Mouse (Mus musculus) lung, embryonic 14.5 days (tissue): ENCODE data around the gene Acvr1b. TPM values are rescaled to one million over a fixed set of nuclear protein-coding genes. Genes with fewer than 3 reads are reported as not detected.

ENCODE experiments used
- ATAC-seq: fragments of 200-750 bp; cut with Nextera tagmentation; 2 replicates; pipeline ENCODE4 v1.8.0; 2017; ENCODE audit warnings: mild to moderate bottlenecking, moderate TSS enrichment, moderate library complexity; ENCODE audit not compliant: insufficient read depth
- DNase-seq: peaks from one replicate; pipeline ENCODE4 v3.0.0-alpha.2; 2015
- H3K27ac ChIP-seq: fragments of 300-500 bp; sonication (generic); 2 replicates; pipeline ENCODE4 v1.5.1; 2014; ENCODE audit warnings: low read depth, mild to moderate bottlenecking, moderate library complexity
- H3K27me3 ChIP-seq: fragments of 300-500 bp; sonication (generic); 2 replicates; pipeline ENCODE4 v1.6.1; 2014; ENCODE audit warnings: low read length, control low read depth; ENCODE audit not compliant: insufficient read depth
- H3K36me3 ChIP-seq: fragments of 300-500 bp; sonication (generic); 2 replicates; pipeline ENCODE4 v1.6.1; 2014; ENCODE audit warnings: control low read depth; ENCODE audit not compliant: insufficient read depth
- H3K4me1 ChIP-seq: fragments of 300-500 bp; sonication (generic); 2 replicates; pipeline ENCODE4 v1.6.1; 2014; ENCODE audit warnings: antibody characterized with exemption, control low read depth; ENCODE audit not compliant: insufficient read depth
- H3K4me2 ChIP-seq: fragments of 300-500 bp; sonication (generic); 2 replicates; pipeline ENCODE4 v1.6.1; 2014; ENCODE audit warnings: mild to moderate bottlenecking
- H3K4me3 ChIP-seq: fragments of 300-500 bp; sonication (generic); 2 replicates; pipeline ENCODE4 v1.5.1; 2014; ENCODE audit warnings: low read depth, low read length
- H3K9ac ChIP-seq: fragments of 300-500 bp; sonication (generic); 2 replicates; pipeline ENCODE4 v1.6.1; 2014
- H3K9me3 ChIP-seq: fragments of 300-500 bp; sonication (generic); 2 replicates; pipeline ENCODE4 v1.6.1; 2016; ENCODE audit warnings: low read depth, low read length, control low read depth
- CTCF ChIP-seq: IDR thresholded peaks from 2 replicates; pipeline ENCODE4 v1.5.1; 2016; ENCODE audit warnings: antibody characterized with exemption, low read depth
- WGBS: fragments of 180-500 bp; shearing (Covaris S2); extraction: QIAGEN DNeasy Blood & Tissue Kit; methylation state at CpG from one replicate; pipeline ENCODE4 v1.1.7; 2014; 5-methylcytosine and 5-hydroxymethylcytosine counted together
- polyA plus RNA-seq: library from polyadenylated mRNA; unstranded; fragments of >200 nt; fragmentation: Nextera tagmentation; extraction: Ambion mirVana; gene quantifications from 2 replicates; pipeline ENCODE4 v1.2.1, GENCODE M21; 2014

Gene Acvr1b
- polyA plus RNA-seq, 1 experiment from 2014 or later, result 6.3 TPM

DNA sequence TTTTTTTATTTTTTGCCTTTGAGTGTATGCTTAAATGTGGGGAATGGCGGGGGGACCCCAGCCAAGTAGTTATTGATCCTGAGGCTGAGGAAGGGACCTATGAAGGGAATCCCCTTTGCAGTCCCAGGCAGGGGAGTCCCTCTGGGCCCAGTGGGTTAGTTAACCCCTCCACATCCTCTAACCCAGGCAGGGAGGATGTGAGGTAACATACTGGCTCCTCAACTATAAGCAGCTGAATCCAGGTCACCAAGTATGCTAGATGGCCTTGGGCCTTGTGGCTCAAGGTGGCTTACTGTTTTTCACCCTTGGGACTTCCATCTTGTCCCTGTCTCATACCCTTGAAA lies 73.3 kb downstream of the Acvr1b start:
- Histone ChIP-seq H3K4me1 (peaks cover 12% of the 10 kb centered on the region), H3K4me2 (peak overlapping the region; percentile 64), H3K4me3 (peak overlapping the region; percentile 32; the same call in 1 of the 2 replicates), H3K27ac (peak overlapping the region; percentile 89; the same call in 1 of the 2 replicates), H3K9me3 (no peaks in the 10 kb centered on the region), H3K27me3 (no peaks in the 10 kb centered on the region), H3K36me3 (no peaks in the 10 kb centered on the region), H3K9ac (0 out of 2 replicates have a peak overlapping the region, but pooled peaks have one; percentile 54)
- WGBS, result 80% methylated on average over 1 of the region's 1 CpGs
- no peak for DNase-seq
- ATAC-seq, result no peak
- TF ChIP-seq CTCF, result no peak

GRCm38 (mm10) chr15:101248029-101248710 lies 74.3 kb downstream of the Acvr1b start:
- no peak overlapping the region for H3K9ac ChIP-seq
- no peak overlapping the region for H3K4me3 ChIP-seq
- H3K9me3 ChIP-seq, result no peaks in the 10 kb centered on the region
- peaks cover 12% of the 10 kb centered on the region for H3K4me1 ChIP-seq
- H3K4me2 ChIP-seq, result no peak overlapping the region
- DNase-seq (peak; percentile 73), ATAC-seq (0 out of 2 replicates have a peak, but pooled peaks have one; percentile 6)
- WGBS, result 36% methylated on average over 5 of the region's 5 CpGs
- peak overlapping the region; percentile 84 for H3K27ac ChIP-seq
- TF ChIP-seq CTCF, result no peak
- H3K27me3 ChIP-seq, result no peaks in the 10 kb centered on the region
- H3K36me3 ChIP-seq, result no peaks in the 10 kb centered on the region

GRCm38 (mm10) chr15:101250220-101250800 lies 76.4 kb downstream of the Acvr1b start:
- no peak for DNase-seq
- no peak for ATAC-seq
- Histone ChIP-seq H3K27me3 (no peaks in the 10 kb centered on the region), H3K36me3 (no peaks in the 10 kb centered on the region), H3K27ac (no peak overlapping the region), H3K4me3 (no peak overlapping the region), H3K4me2 (no peak overlapping the region), H3K9me3 (no peaks in the 10 kb centered on the region), H3K9ac (no peak overlapping the region), H3K4me1 (peaks cover 12% of the 10 kb centered on the region)
- no peak for TF ChIP-seq CTCF
- WGBS, result 75% methylated on average over 9 of the region's 9 CpGs

GRCm38 (mm10) chr15:101251930-101252329 lies 78.1 kb downstream of the Acvr1b start:
- Histone ChIP-seq H3K4me1 (peaks cover 12% of the 10 kb centered on the region; the same call in 1 of the 2 replicates), H3K36me3 (no peaks in the 10 kb centered on the region), H3K9me3 (no peaks in the 10 kb centered on the region), H3K27me3 (no peaks in the 10 kb centered on the region), H3K4me2 (no peak overlapping the region), H3K4me3 (no peak overlapping the region), H3K27ac (no peak overlapping the region), H3K9ac (no peak overlapping the region)
- ATAC-seq (no peak), DNase-seq (no peak)
- 85% methylated on average over 5 of the region's 5 CpGs for WGBS
- TF ChIP-seq CTCF, result no peak

DNA sequence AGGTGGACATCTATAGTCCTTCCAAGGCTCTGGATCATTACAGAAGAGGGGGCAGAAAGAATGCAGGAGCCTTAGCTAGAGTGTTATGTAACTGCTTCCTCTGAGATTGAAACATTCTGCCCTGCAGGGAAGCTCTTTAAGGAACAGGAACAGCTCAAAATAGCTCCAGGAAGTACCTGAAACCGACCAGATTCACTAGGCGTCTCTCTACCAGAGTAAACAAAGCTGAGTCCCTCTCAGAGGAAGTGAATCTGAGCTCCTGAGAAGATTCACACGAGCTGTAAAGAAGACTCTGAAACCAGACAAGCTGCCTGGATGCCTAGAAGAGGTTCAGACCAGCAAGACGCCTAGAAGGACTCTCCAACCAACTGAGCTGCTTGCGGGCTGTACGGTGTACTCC lies 78.7 kb downstream of the Acvr1b start:
- no peak for DNase-seq
- Histone ChIP-seq H3K9me3 (no peaks in the 10 kb centered on the region), H3K4me1 (peaks cover 9% of the 10 kb centered on the region; the same call in 1 of the 2 replicates), H3K9ac (no peak overlapping the region), H3K27me3 (no peaks in the 10 kb centered on the region), H3K4me2 (no peak overlapping the region), H3K27ac (no peak overlapping the region), H3K36me3 (no peaks in the 10 kb centered on the region), H3K4me3 (no peak overlapping the region)
- 79% methylated on average over 6 of the region's 6 CpGs for WGBS
- TF ChIP-seq CTCF, result no peak
- no peak for ATAC-seq

- no peak for TF ChIP-seq CTCF
- peak overlapping the region; percentile 80 for H3K9ac ChIP-seq
- no peaks in the 10 kb centered on the region for H3K27me3 ChIP-seq
- no peaks in the 10 kb centered on the region for H3K36me3 ChIP-seq
- 25% methylated on average over 3 of the region's 3 CpGs for WGBS
- H3K4me1 ChIP-seq, result no peaks in the 10 kb centered on the region
- no peak overlapping the region for H3K27ac ChIP-seq
- no peak for DNase-seq
- H3K9me3 ChIP-seq, result no peaks in the 10 kb centered on the region
- peak overlapping the region; percentile 66 for H3K4me3 ChIP-seq
- ATAC-seq, result peak; percentile 4; the same call in 1 of the 2 replicates
- peak overlapping the region; percentile 88 for H3K4me2 ChIP-seq
These were observed 79.7 kb downstream of the Acvr1b start for GRCm38 (mm10) chr15:101253563-101253885.

- peak within 1 kb of the TSS; percentile 66 for H3K4me3 ChIP-seq
- DNase-seq (peak; percentile 88), ATAC-seq (peak; percentile 74)
- TF ChIP-seq CTCF, result no peak
- H3K36me3 ChIP-seq, result no peaks in the 10 kb centered on the region
- H3K4me1 ChIP-seq, result no peaks in the 10 kb centered on the region
- H3K4me2 ChIP-seq, result peak within 1 kb of the TSS; percentile 88
- no peaks in the 10 kb centered on the region for H3K27me3 ChIP-seq
- WGBS, result 1% methylated on average over 81 of the region's 82 CpGs
- no peaks in the 10 kb centered on the region for H3K9me3 ChIP-seq
- peak within 1 kb of the TSS; percentile 77; the same call in 1 of the 2 replicates for H3K27ac ChIP-seq
- H3K9ac ChIP-seq, result peak within 1 kb of the TSS; percentile 80
These were observed 80.3 kb downstream of the Acvr1b start, which contains the start of gene Nr4a1 for GRCm38 (mm10) chr15:101253886-101254795. Nr4a1 (plus strand) TSS chr15:101254269.
